In the genomic region with DNA sequence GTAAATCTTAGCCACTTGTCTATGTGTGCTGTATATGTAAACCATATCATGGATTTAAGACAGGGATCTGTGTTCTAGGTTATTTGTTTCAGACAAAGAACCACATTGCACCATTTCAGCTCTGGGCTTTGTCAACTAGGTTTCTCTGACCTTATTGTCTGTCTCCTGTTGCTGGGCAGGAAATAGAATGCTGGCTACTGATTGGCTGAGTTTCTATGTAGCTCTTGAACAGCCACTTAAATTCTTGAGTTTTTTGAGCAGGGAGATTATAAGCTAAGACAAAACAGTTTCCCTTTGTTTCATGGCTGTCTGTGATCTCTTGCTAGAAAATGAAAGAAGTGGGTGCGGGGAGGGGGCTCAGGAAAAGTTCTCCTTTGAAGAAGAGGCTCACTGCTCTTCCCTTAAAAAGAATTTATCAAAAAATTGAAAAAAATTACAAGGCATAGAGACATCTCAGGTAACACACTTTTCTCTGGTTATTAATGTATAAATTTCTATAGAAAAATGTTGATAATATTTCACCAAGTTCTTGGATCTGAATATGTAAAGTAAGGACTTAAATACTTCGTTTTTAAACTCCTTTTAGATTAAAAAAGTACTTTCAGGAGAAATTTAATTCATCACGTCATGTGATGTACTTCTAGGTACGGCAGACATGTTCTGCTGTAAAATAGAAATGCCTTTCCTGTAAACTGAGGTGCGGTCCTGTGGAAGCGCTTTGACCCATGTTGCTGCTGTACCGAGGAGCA, we compare ENCODE assay signal across 8 mouse cellular contexts. TPM values are rescaled to one million over a fixed set of nuclear protein-coding genes. Genes with fewer than 3 reads are reported as not detected.
DNase-seq lines count a peak whose midpoint lies in the region; ATAC-seq and TF ChIP-seq lines count a peak whose summit lies in the region.

No protein-coding gene starts in this region.

- no peak for TF ChIP-seq CTCF in testis, adult 2 months (IDR thresholded peaks at IDR 0.05; ENCODE audit: control insufficient read depth, insufficient read depth, insufficient replicate concordance, low read depth, low read length)

- WGBS in heart, embryonic 16.5 days: 73% methylated on average over 7 of the region's 7 CpGs
- WGBS in liver, embryonic 15.5 days (ENCODE audit: insufficient replicate concordance): 71% methylated on average over 7 of the region's 7 CpGs
- WGBS in neural tube, embryonic 14.5 days: 83% methylated on average over 7 of the region's 7 CpGs

- TF ChIP-seq POLR2A in testis, adult 2 months (IDR thresholded peaks at IDR 0.05; ENCODE audit: control insufficient read depth, low read depth, low read length): no peak

- no peak overlapping the region for H3K4me3 ChIP-seq in testis, adult 2 months (ENCODE audit: control insufficient read depth, low read depth, low read length)
- H3K4me3 ChIP-seq in brown adipose tissue, adult 24 weeks (ENCODE audit: insufficient read depth, low read depth, low read length): no peak overlapping the region; the same call in 1 of the 2 replicates
- no peak overlapping the region; the same call in 1 of the 2 replicates for H3K4me3 ChIP-seq in heart, embryonic 16.5 days (ENCODE audit: low read length)
- H3K4me3 ChIP-seq in liver, embryonic 15.5 days (replicated peaks): no peak overlapping the region
- H3K4me3 ChIP-seq in neural tube, embryonic 14.5 days (ENCODE audit: low read depth, low read length): no peak overlapping the region

- intact Hi-C loops in gastrocnemius, postnatal 14 days (cut with DNase I; ENCODE audit: low total_unique reads): loop anchor here (10.0 kb wide), 1 partner anchor 130 kb away; no protein-coding TSS in a partner anchor

- H3K9me3 ChIP-seq in heart, embryonic 16.5 days (replicated peaks; ENCODE audit: control insufficient read depth, low read length): no peaks in the 10 kb centered on the region
- H3K9me3 ChIP-seq in liver, embryonic 15.5 days (replicated peaks): no peaks in the 10 kb centered on the region
- H3K9me3 ChIP-seq in neural tube, embryonic 14.5 days (ENCODE audit: control insufficient read depth, low read length): no peaks in the 10 kb centered on the region

- 0 out of 2 replicates have a peak, but pooled peaks have one; percentile 10 for ATAC-seq in heart, embryonic 16.5 days (replicated peaks; ENCODE audit: extremely low read depth, insufficient read depth, low FRiP score)
- no peak for ATAC-seq in liver, embryonic 15.5 days (ENCODE audit: insufficient read depth)
- no peak for ATAC-seq in neural tube, embryonic 14.5 days (ENCODE audit: low read depth)

- peak overlapping the region; percentile 42; the same call in 1 of the 2 replicates for H3K27ac ChIP-seq in testis, adult 2 months (ENCODE audit: control insufficient read depth, insufficient read depth, low read depth, low read length)
- H3K27ac ChIP-seq in brown adipose tissue, adult 24 weeks (replicated peaks; ENCODE audit: low read depth, low read length): peak overlapping the region; percentile 50
- H3K27ac ChIP-seq in heart, embryonic 16.5 days (ENCODE audit: low read length): peak overlapping the region; percentile 82
- peak overlapping the region; percentile 20; the same call in 1 of the 2 replicates for H3K27ac ChIP-seq in liver, embryonic 15.5 days (replicated peaks)
- H3K27ac ChIP-seq in neural tube, embryonic 14.5 days (ENCODE audit: low read depth, low read length): peak overlapping the region; percentile 45; the same call in 1 of the 2 replicates

- H3K4me2 ChIP-seq in heart, embryonic 16.5 days (ENCODE audit: low read depth, low read length): peak overlapping the region; percentile 37
- H3K4me2 ChIP-seq in liver, embryonic 15.5 days: peak overlapping the region; percentile 9; the same call in 1 of the 2 replicates
- no peak overlapping the region for H3K4me2 ChIP-seq in neural tube, embryonic 14.5 days (ENCODE audit: low read depth, low read length)

- peaks cover 2% of the 10 kb centered on the region for H3K36me3 ChIP-seq in testis, adult 2 months (ENCODE audit: control insufficient read depth, insufficient read depth, low read length)
- H3K36me3 ChIP-seq in heart, embryonic 16.5 days (ENCODE audit: control insufficient read depth, insufficient read depth): peaks cover 7% of the 10 kb centered on the region
- peaks cover 20% of the 10 kb centered on the region for H3K36me3 ChIP-seq in liver, embryonic 15.5 days (replicated peaks)
- H3K36me3 ChIP-seq in neural tube, embryonic 14.5 days (ENCODE audit: control insufficient read depth, insufficient read depth, low read length): peaks cover 3% of the 10 kb centered on the region; the same call in 1 of the 2 replicates

- DNase-seq in testis, postnatal 10 days (ENCODE audit: low spot score): no peak
- DNase-seq in gastrocnemius, postnatal 10 days: no peak
- DNase-seq in gastrocnemius, postnatal 14 days: no peak

- no peaks in the 10 kb centered on the region for H3K27me3 ChIP-seq in testis, adult 2 months (ENCODE audit: control insufficient read depth, insufficient read depth, low read length)
- H3K27me3 ChIP-seq in heart, embryonic 16.5 days (ENCODE audit: control insufficient read depth, insufficient read depth, low read length): no peaks in the 10 kb centered on the region
- H3K27me3 ChIP-seq in liver, embryonic 15.5 days: no peaks in the 10 kb centered on the region
- H3K27me3 ChIP-seq in neural tube, embryonic 14.5 days (ENCODE audit: control insufficient read depth, insufficient read depth, low read length): no peaks in the 10 kb centered on the region

- H3K9ac ChIP-seq in heart, embryonic 16.5 days (ENCODE audit: low read length): 0 out of 2 replicates have a peak overlapping the region, but pooled peaks have one; percentile 14
- no peak overlapping the region for H3K9ac ChIP-seq in liver, embryonic 15.5 days
- no peak overlapping the region for H3K9ac ChIP-seq in neural tube, embryonic 14.5 days (replicated peaks; ENCODE audit: low read depth, low read length)

- H3K4me1 ChIP-seq in testis, adult 2 months (ENCODE audit: control insufficient read depth, insufficient read depth, low read length): no peaks in the 10 kb centered on the region
- H3K4me1 ChIP-seq in brown adipose tissue, adult 24 weeks (ENCODE audit: control insufficient read depth, insufficient read depth, insufficient read length, low read length): no peaks in the 10 kb centered on the region
- H3K4me1 ChIP-seq in heart, embryonic 16.5 days (ENCODE audit: control insufficient read depth, insufficient read depth, low read length): peaks cover 11% of the 10 kb centered on the region
- H3K4me1 ChIP-seq in liver, embryonic 15.5 days (replicated peaks): peaks cover 33% of the 10 kb centered on the region
- peaks cover 6% of the 10 kb centered on the region; the same call in 1 of the 2 replicates for H3K4me1 ChIP-seq in neural tube, embryonic 14.5 days (ENCODE audit: control insufficient read depth, insufficient read depth, low read length)

RNA-seq across cellular contexts. Expression of gene Atf7ip, which starts 49.0 kb away (rescaled TPM):
- 15.9 and 16.8 TPM in 2 replicates for polyA plus RNA-seq in testis, adult 2 months (2012; rRNA removed)
- polyA plus RNA-seq in brown adipose tissue, adult 24 weeks (2012; ENCODE audit: insufficient read depth, insufficient read length, missing spikeins): 13.8 and 15.4 TPM in 2 replicates
- 27.9 and 31.4 TPM in 2 replicates for polyA plus RNA-seq in heart, embryonic 16.5 days (2015; fragmentation: Nextera tagmentation; extraction: Ambion mirVana)
- 14.6 and 17.7 TPM in 2 replicates for polyA plus RNA-seq in liver, embryonic 15.5 days (2015; fragmentation: Nextera tagmentation; extraction: Ambion mirVana)
- 49.2 and 59.5 TPM in 2 replicates for polyA plus RNA-seq in neural tube, embryonic 14.5 days (2014; fragmentation: Nextera tagmentation; extraction: Ambion mirVana)
- total RNA-seq in gastrocnemius, postnatal 10 days (2021): 10 to 100 TPM; 51.8 to 80.1 TPM
- total RNA-seq in gastrocnemius, postnatal 14 days (2021): 10 to 100 TPM; 32.8 to 51.9 TPM

Comparison
In these comparisons a context has a peak if more than half of its experiments do, and no peak if none do; other contexts are left out.
1. H3K27ac ChIP-seq: peak in every context shown above with its lines; median percentile 82 in heart, embryonic 16.5 days; 50 in brown adipose tissue, adult 24 weeks; 45 in neural tube, embryonic 14.5 days; 42 in testis, adult 2 months; 20 in liver, embryonic 15.5 days.